Mouse (Mus musculus) stomach, embryonic 15.5 days (tissue): Measurements from ENCODE around the gene Rps19. TPM values are rescaled to one million over a fixed set of nuclear protein-coding genes. Genes with fewer than 3 reads are reported as not detected.
"Not testable (repeated sequence)": the region's sequence is repeated elsewhere in the genome, so short reads cannot be mapped to it uniquely, and the experiment has no call there.

Experiments
- ATAC-seq: fragments of 200-750 bp; cut with Nextera tagmentation; 2 replicates; pipeline ENCODE4 v1.8.0; 2017; ENCODE audit warnings: low read depth, moderate number of reproducible peaks, moderate TSS enrichment; ENCODE audit not compliant: insufficient read depth, low FRiP score
- H3K27ac ChIP-seq: fragments of 300-500 bp; sonication (generic); 2 replicates; pipeline ENCODE4 v1.5.1; 2015; ENCODE audit warnings: mild to moderate bottlenecking, inconsistent platforms
- H3K27me3 ChIP-seq: fragments of 300-500 bp; sonication (generic); replicated peaks from 2 replicates; pipeline ENCODE4 v1.6.1; 2015; ENCODE audit warnings: inconsistent platforms
- H3K36me3 ChIP-seq: fragments of 300-500 bp; sonication (generic); 2 replicates; pipeline ENCODE4 v1.6.1; 2015; ENCODE audit warnings: inconsistent platforms
- H3K4me1 ChIP-seq: fragments of 300-500 bp; sonication (generic); 2 replicates; pipeline ENCODE4 v1.6.1; 2015; ENCODE audit warnings: inconsistent platforms
- H3K4me2 ChIP-seq: fragments of 300-500 bp; sonication (generic); 2 replicates; pipeline ENCODE4 v1.6.1; 2015; ENCODE audit warnings: mild to moderate bottlenecking, inconsistent platforms
- H3K4me3 ChIP-seq: fragments of 300-500 bp; sonication (generic); replicated peaks from 2 replicates; pipeline ENCODE4 v1.5.1; 2015; ENCODE audit warnings: inconsistent platforms
- H3K9ac ChIP-seq: fragments of 300-500 bp; sonication (generic); 2 replicates; pipeline ENCODE4 v1.6.1; 2015; ENCODE audit warnings: inconsistent platforms
- H3K9me3 ChIP-seq: fragments of 300-500 bp; sonication (generic); 2 replicates; pipeline ENCODE4 v1.6.1; 2016; ENCODE audit warnings: inconsistent platforms
- WGBS: fragments of 180-500 bp; shearing (Covaris S2); methylation state at CpG from one replicate; pipeline ENCODE4 v1.1.7; 2015; 5-methylcytosine and 5-hydroxymethylcytosine counted together
- polyA plus RNA-seq: library from polyadenylated mRNA; unstranded; fragments of >200 nt; fragmentation: Nextera tagmentation; extraction: Ambion mirVana; gene quantifications from 2 replicates; pipeline ENCODE4 v1.2.1, GENCODE M21; 2015

Rps19 gene
- 2,480 and 2,486 TPM in 2 replicates for polyA plus RNA-seq

DNA sequence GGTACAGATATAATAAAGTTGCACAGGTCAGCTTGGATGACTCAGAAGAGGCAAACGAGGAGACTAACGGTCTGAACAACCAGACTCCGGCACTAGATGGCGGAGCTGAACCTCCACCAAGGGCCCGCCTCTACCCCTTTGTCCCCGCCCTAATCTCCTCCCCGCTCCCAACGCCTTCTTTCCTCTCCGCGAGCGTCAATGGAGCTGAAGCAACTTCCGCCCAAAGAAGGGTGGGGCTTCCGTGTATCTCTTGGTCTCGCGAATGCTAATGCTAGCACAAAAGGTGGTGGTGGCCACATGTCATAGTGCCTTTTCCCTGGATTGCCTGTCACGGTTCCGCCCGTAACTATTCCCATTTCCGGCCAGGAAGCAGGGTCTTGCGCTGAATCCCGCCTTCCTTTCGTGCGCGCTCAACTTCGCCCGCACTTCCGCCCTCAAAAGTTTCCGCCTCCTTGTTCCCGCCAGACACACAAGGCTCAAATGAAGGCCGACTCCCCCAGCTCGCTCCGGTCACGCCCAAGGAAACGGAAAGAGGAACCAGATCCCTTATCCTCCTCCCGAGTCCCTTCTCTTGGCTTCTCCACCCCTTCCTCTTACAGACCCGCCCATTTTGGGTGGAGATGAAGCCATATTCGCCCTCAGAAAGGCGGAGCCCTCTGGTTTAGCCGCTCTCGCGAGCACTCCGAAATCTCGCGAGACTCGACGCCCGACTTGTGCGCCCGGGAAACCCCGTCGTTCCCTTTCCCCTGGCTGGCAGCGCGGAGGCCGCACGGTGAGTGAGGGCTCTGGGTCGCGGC, at the start of gene Rps19:
Rps19 (plus strand) TSS at position 476 of the 797 bp plus-strand sequence.
- Histone ChIP-seq H3K36me3 (peaks cover 21% of the 10 kb centered on the region), H3K4me3 (peak within 1 kb of the TSS; percentile 81), H3K9me3 (no peaks in the 10 kb centered on the region), H3K27ac (peak within 1 kb of the TSS; percentile 89), H3K27me3 (no peaks in the 10 kb centered on the region), H3K9ac (peak within 1 kb of the TSS; percentile 100), H3K4me2 (peak within 1 kb of the TSS; percentile 67), H3K4me1 (peaks cover 18% of the 10 kb centered on the region)
- under 1% methylated on average over 57 of the region's 57 CpGs for WGBS
- peak; percentile 94 for ATAC-seq

DNA sequence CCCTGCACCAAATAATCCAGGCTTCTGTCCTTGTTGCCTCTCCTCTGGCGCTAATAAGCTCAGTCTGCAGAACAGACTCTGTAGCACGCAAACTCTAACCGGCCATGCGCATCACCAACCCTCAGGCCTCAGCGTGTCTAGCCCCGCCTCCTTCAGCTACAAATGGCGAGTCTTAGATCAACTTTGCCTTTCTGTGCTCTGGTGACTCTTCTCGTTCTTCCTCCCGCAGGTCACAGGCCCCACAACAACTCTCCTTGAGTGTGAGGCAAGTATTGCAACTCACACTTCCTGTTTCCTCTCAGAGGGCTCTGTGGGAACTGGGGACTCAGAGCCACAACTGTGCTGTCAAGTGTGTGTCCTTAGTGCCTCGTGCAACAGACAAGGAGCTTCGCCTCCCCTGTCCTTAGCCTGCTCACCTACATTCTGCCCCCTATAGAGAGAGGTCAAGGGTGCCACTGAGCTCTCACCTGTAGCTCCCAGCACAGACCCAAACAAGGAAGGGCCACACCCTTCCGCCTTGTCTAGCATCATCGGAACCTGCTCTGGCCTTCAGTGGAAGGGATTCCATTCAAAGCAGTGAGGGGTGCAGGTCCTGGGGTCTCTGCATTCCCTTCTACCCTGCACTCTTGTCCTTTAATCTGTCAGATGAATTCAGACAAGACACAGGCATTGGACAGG, 45.3 kb upstream of the Rps19 start:
- H3K27ac ChIP-seq, H3K4me3 ChIP-seq, H3K4me2 ChIP-seq, H3K4me1 ChIP-seq, H3K9me3 ChIP-seq, H3K9ac ChIP-seq, ATAC-seq, H3K36me3 ChIP-seq, H3K27me3 ChIP-seq: not testable (repeated sequence)
- 47% methylated on average over 13 of the region's 13 CpGs for WGBS

- ATAC-seq, result no peak
- H3K9ac ChIP-seq, result no peak overlapping the region
- no peak overlapping the region for H3K4me3 ChIP-seq
- H3K27ac ChIP-seq, result no peak overlapping the region
- WGBS, result 72% methylated on average over 8 of the region's 8 CpGs
- no peak overlapping the region for H3K4me2 ChIP-seq
- H3K9me3 ChIP-seq, result no peaks in the 10 kb centered on the region
- H3K36me3 ChIP-seq, result no peaks in the 10 kb centered on the region
- no peaks in the 10 kb centered on the region for H3K27me3 ChIP-seq
- H3K4me1 ChIP-seq, result no peaks in the 10 kb centered on the region
Observed at GRCm38 (mm10) chr7:24839410-24839808, 44.8 kb upstream of the Rps19 start.

- Histone ChIP-seq H3K27ac (no peak overlapping the region), H3K9ac (no peak overlapping the region), H3K4me1 (no peaks in the 10 kb centered on the region), H3K9me3 (no peaks in the 10 kb centered on the region), H3K36me3 (no peaks in the 10 kb centered on the region), H3K4me3 (no peak overlapping the region), H3K27me3 (no peaks in the 10 kb centered on the region), H3K4me2 (no peak overlapping the region)
- 62% methylated on average over 3 of the region's 3 CpGs for WGBS
- ATAC-seq, result no peak
Observed at GRCm38 (mm10) chr7:24840331-24840730, 43.8 kb upstream of the Rps19 start.

GRCm38 (mm10) chr7:24841009-24841408, 43.2 kb upstream of the Rps19 start:
- 76% methylated on average over 4 of the region's 4 CpGs for WGBS
- Histone ChIP-seq H3K4me2 (no peak overlapping the region), H3K27ac (no peak overlapping the region), H3K9me3 (no peaks in the 10 kb centered on the region), H3K4me1 (no peaks in the 10 kb centered on the region), H3K36me3 (no peaks in the 10 kb centered on the region), H3K9ac (no peak overlapping the region), H3K27me3 (no peaks in the 10 kb centered on the region), H3K4me3 (no peak overlapping the region)
- ATAC-seq, result no peak

- 39% methylated on average over 5 of the region's 5 CpGs for WGBS
- ATAC-seq, result no peak
Observed at GRCm38 (mm10) chr7:24844144-24844543, 40.0 kb upstream of the Rps19 start.

GRCm38 (mm10) chr7:24845181-24845580, 39.0 kb upstream of the Rps19 start:
- H3K4me2 ChIP-seq, result no peak overlapping the region
- no peak overlapping the region for H3K9ac ChIP-seq
- no peak overlapping the region for H3K27ac ChIP-seq
- H3K4me1 ChIP-seq, result no peaks in the 10 kb centered on the region
- H3K4me3 ChIP-seq, result no peak overlapping the region
- WGBS, result 81% methylated on average over 9 of the region's 9 CpGs
- no peak for ATAC-seq
- no peaks in the 10 kb centered on the region for H3K27me3 ChIP-seq
- H3K36me3 ChIP-seq, result no peaks in the 10 kb centered on the region
- H3K9me3 ChIP-seq, result no peaks in the 10 kb centered on the region

More at GRCm38 (mm10) chr7:24844144-24844543, 40.0 kb upstream of the Rps19 start:
- no peak overlapping the region for H3K4me2 ChIP-seq
- H3K27ac ChIP-seq, result no peak overlapping the region
- no peaks in the 10 kb centered on the region for H3K36me3 ChIP-seq
- H3K27me3 ChIP-seq, result no peaks in the 10 kb centered on the region
- H3K9me3 ChIP-seq, result no peaks in the 10 kb centered on the region
- no peaks in the 10 kb centered on the region for H3K4me1 ChIP-seq
- H3K4me3 ChIP-seq, result no peak overlapping the region
- no peak overlapping the region for H3K9ac ChIP-seq

GRCm38 (mm10) chr7:24845713-24846112, 38.5 kb upstream of the Rps19 start:
- H3K36me3 ChIP-seq, result no peaks in the 10 kb centered on the region
- H3K4me1 ChIP-seq, result no peaks in the 10 kb centered on the region
- no peak overlapping the region for H3K4me2 ChIP-seq
- ATAC-seq, result peak; percentile 63; the same call in 1 of the 2 replicates
- WGBS, result 6% methylated on average over 6 of the region's 6 CpGs
- no peaks in the 10 kb centered on the region for H3K9me3 ChIP-seq
- H3K4me3 ChIP-seq, result no peak overlapping the region
- no peak overlapping the region for H3K27ac ChIP-seq
- H3K9ac ChIP-seq, result no peak overlapping the region
- H3K27me3 ChIP-seq, result no peaks in the 10 kb centered on the region

DNA sequence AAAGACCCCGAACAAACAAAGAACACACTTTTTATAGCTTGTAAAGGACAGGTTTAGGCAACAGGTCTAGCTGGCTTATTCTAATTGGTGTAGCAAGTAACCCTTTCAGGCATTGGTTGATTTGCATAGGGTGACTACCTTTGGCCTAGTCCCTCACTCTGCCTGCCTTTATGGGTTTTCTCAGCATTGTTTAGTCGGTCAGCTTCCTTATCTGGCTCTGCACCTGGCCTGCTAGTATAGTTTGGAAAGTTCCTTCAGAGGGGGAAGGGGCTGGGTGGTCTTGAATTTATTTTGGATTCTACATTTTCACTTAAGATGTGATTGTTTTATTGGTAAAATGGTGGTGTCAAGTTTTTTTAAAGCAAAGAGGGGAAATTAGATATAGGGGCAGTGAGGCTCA, 37.6 kb upstream of the Rps19 start:
- ATAC-seq, H3K27me3 ChIP-seq, H3K36me3 ChIP-seq, H3K9ac ChIP-seq, H3K27ac ChIP-seq, H3K4me2 ChIP-seq, H3K9me3 ChIP-seq, H3K4me1 ChIP-seq, H3K4me3 ChIP-seq: not testable (repeated sequence)
- WGBS, result 28% methylated on average over 2 of the region's 2 CpGs

DNA sequence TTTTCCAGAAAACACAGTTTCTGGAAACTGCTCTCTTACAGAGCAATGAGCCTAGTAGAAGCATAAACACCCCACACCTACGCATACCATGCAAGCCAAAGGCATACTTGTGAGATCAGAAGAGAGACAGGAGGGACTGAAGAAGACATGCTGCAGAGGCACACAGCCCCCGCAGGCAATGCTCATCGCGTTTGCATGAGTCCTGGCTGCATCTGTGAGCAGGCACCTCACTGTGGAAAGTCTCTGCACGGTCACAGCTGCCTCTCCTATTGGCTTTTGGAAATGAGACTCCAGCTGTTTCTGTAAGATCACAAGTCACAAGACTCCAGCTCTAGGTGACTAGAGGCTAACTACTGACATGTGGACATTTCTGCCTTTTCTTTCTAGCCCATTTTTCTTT, 34.0 kb upstream of the Rps19 start:
- H3K9ac ChIP-seq, result no peak overlapping the region
- no peaks in the 10 kb centered on the region for H3K4me1 ChIP-seq
- H3K4me3 ChIP-seq, result no peak overlapping the region
- ATAC-seq, result no peak
- WGBS, result 14% methylated on average over 5 of the region's 5 CpGs
- no peaks in the 10 kb centered on the region for H3K9me3 ChIP-seq
- H3K27ac ChIP-seq, result no peak overlapping the region
- H3K4me2 ChIP-seq, result no peak overlapping the region
- H3K36me3 ChIP-seq, result no peaks in the 10 kb centered on the region
- H3K27me3 ChIP-seq, result no peaks in the 10 kb centered on the region

- Histone ChIP-seq H3K9me3 (no peaks in the 10 kb centered on the region), H3K36me3 (no peaks in the 10 kb centered on the region), H3K4me3 (no peak overlapping the region), H3K9ac (no peak overlapping the region), H3K4me1 (no peaks in the 10 kb centered on the region), H3K27me3 (no peaks in the 10 kb centered on the region), H3K4me2 (no peak overlapping the region), H3K27ac (no peak overlapping the region)
- WGBS, result 15% methylated on average over 6 of the region's 6 CpGs
- peak; percentile 70; the same call in 1 of the 2 replicates for ATAC-seq
Observed at GRCm38 (mm10) chr7:24850899-24851303, 33.3 kb upstream of the Rps19 start.

DNA sequence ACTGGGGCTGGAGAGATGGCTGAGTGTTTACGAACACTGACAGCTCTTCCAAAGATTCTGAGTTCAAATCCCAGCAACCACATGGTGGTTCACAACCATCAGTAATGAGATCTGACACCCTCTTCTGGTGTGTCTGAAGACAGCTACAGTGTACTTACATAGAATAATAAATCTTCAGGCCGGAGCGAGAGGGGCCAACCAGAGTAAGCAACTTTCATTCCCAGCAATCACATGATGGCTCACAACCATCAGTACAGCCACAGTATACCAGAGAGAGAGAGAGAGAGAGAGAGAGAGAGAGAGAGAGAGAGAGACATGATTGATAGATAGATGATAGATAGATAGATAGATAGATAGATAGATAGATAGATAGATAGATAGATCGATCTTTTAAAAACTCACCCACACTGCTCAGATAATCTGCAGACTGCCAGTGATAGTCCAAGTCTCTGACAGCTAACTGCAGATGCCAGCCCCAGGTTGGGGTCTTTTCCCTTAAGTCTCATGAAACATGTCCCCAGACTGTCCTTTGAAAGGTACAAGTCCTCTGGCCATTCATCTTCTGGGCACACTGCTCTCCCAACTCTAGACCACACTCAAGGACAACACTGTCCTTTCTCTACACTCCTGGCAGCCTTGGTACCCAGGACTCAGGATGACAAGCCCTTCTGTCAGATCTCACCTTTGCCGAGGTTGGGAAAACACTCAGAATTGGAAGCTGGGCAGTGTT, 32.4 kb upstream of the Rps19 start:
- WGBS, result 68% methylated on average over 5 of the region's 5 CpGs
- Histone ChIP-seq H3K9me3 (no peaks in the 10 kb centered on the region), H3K4me3 (no peak overlapping the region), H3K36me3 (no peaks in the 10 kb centered on the region), H3K4me1 (no peaks in the 10 kb centered on the region), H3K27ac (no peak overlapping the region), H3K27me3 (no peaks in the 10 kb centered on the region), H3K9ac (no peak overlapping the region), H3K4me2 (no peak overlapping the region)
- ATAC-seq, result no peak
